Mouse (Mus musculus): ENCODE measurements around the gene St5. TPM values are rescaled to one million over a fixed set of nuclear protein-coding genes. Genes with fewer than 3 reads are reported as not detected.

The St5 gene
- polyA plus RNA-seq, 1 experiment from 2014 or later = 40.3 TPM

DNA sequence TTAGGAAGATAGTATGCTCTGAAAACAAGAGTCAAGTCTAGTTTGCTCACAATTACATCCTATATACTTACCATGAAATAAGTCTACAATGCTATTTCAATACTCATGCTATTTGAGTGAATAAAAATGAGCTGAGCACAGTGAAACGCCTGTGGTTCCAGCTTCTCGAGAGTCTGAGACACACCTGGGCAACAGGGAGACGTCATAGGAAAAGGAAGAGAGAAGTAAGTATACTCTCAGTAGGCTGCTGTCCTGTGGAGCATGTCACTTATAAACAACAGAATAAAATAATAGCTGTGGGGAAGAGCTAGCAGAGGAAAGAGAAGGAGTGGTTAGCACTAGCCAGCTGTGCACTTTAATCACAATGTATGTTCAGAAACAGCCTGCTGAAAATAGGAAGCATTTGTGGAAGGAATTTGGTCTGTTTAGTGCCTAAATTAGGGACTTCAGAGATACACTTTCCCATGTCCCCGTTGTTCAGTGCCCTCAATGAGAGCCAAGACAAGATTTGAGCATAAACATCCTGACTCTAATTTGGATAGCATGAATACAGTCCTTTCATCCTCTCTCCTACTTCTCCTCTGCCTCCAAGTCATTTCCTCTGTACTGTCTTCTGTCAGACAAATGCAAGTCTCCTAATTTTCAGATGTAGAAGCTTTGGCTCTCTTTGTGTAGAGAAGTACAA lies 28.3 kb downstream of the St5 start:
- Histone ChIP-seq H3K27me3 (ENCODE audit: insufficient read depth, low read length) (no peaks in the 10 kb centered on the region), H3K9ac (ENCODE audit: low read depth, low read length) (no peak overlapping the region), H3K36me3 (ENCODE audit: insufficient read depth, low read length) (no peaks in the 10 kb centered on the region), H3K4me1 (replicated peaks; ENCODE audit: insufficient read depth, low read length) (peaks cover 8% of the 10 kb centered on the region), H3K27ac (no peak overlapping the region), H3K4me3 (replicated peaks; ENCODE audit: low read depth, low read length) (no peak overlapping the region), H3K9me3 (replicated peaks; ENCODE audit: low read length) (no peaks in the 10 kb centered on the region), H3K4me2 (ENCODE audit: low read length) (no peak overlapping the region)
- DNase-seq (ENCODE audit: low spot score) (no peak), ATAC-seq (replicated peaks; ENCODE audit: low FRiP score, low read depth) (no peak)
- TF ChIP-seq CTCF (IDR thresholded peaks at IDR 0.05; ENCODE audit: low read depth) = no peak
- 57% methylated on average over 4 of the region's 4 CpGs for WGBS

DNA sequence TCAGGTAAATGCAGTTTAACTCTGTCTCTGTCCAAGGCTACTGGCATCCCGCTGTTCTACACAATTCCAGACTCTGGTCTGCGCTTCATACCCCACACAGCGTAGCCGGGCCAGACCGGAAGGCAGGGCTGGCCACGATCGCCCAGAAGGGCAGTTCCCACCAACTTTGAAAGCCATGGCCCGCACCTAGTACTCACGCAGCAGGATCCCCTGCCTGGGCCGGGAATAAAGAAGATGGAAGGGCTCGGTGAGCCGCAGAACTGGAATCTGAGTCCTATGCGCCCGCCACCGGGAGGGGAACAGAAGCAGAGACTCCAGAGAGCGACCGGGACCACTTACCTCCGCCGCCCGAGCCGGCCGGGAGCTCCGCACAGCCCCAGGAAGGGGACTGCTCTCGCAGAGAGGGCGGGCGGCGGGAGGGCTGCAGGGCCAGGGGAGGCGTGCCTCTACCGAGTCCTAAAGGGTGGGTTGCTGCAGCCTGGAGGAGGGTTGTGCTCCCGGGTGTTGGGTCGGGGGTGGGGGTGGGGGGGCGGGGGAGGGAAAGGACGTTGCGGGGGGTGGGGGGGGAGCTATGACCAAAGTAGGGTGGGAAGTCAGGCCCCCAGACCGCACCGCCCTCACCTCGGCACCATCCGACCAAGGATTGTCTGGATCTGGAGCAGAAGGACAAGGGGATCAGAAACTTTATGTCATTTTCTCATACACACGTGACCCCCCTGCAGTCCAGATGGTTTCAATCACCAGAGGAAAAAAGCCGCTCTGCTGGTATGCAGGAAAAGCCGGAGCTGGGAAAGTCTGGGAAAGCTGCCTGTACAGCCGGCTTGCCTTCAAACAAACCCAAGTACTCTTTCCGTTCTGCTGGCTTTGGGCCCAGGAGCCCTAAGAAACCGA lies 31.6 kb downstream of the St5 start:
- under 1% methylated on average over 35 of the region's 44 CpGs for WGBS
- ATAC-seq (replicated peaks; ENCODE audit: low FRiP score, low read depth) = peak; percentile 93
- peaks cover 8% of the 10 kb centered on the region for H3K4me1 ChIP-seq (replicated peaks; ENCODE audit: insufficient read depth, low read length)

DNA sequence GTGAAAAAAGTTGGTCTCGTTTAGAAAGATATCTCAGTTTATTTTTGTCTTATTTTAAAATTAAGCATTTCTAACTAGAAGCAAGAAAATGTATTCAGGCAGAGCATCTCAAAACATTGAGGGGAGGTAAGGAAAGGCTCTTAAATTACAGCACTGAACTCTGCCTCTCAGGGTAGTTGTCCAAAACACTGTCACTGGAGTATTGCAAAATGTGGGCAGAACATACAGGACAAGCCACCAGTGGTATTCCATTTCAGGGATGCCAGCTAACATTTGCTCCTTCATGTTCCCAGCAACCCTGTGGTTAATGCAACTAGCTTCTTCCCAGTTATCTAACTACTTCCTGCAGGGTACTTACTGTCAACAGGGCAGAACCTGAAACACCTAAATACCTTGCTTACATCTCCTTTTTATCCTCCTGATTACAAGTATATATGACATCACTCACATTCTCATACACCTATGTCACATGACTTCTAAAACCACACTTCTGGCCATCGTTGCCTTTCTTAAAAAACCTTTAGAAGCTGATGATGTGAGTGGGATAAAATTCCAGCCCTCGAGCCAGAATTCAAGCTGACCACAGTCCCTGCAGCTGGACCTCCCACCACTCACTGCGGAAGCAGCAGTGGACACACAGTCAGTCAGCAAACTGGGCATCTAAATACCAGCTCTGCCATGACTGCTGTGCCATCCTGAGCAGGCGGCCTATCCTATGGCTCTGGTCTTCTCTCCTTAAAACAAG lies 33.8 kb downstream of the St5 start:
- DNase-seq (ENCODE audit: low spot score) = peak; percentile 48
- 0 out of 2 replicates have a peak overlapping the region, but pooled peaks have one; percentile 8 for H3K9ac ChIP-seq (ENCODE audit: low read depth, low read length)
- H3K4me1 ChIP-seq (replicated peaks; ENCODE audit: insufficient read depth, low read length) = peaks cover 8% of the 10 kb centered on the region
- no peak for ATAC-seq (replicated peaks; ENCODE audit: low FRiP score, low read depth)
- TF ChIP-seq CTCF (IDR thresholded peaks at IDR 0.05; ENCODE audit: low read depth) = no peak
- H3K9me3 ChIP-seq (replicated peaks; ENCODE audit: low read length) = no peaks in the 10 kb centered on the region
- 64% methylated on average over 5 of the region's 5 CpGs for WGBS
- no peak overlapping the region; the same call in 1 of the 2 replicates for H3K4me3 ChIP-seq (replicated peaks; ENCODE audit: low read depth, low read length)
- H3K36me3 ChIP-seq (ENCODE audit: insufficient read depth, low read length) = no peaks in the 10 kb centered on the region
- H3K27me3 ChIP-seq (ENCODE audit: insufficient read depth, low read length) = no peaks in the 10 kb centered on the region
- H3K27ac ChIP-seq = no peak overlapping the region
- H3K4me2 ChIP-seq (ENCODE audit: low read length) = peak overlapping the region; percentile 87

More for the DNA sequence above, 31.6 kb downstream of the St5 start:
- no peak for TF ChIP-seq CTCF (IDR thresholded peaks at IDR 0.05; ENCODE audit: low read depth)
- Histone ChIP-seq H3K27me3 (ENCODE audit: insufficient read depth, low read length) (no peaks in the 10 kb centered on the region), H3K36me3 (ENCODE audit: insufficient read depth, low read length) (no peaks in the 10 kb centered on the region), H3K4me3 (replicated peaks; ENCODE audit: low read depth, low read length) (peak overlapping the region; percentile 80), H3K4me2 (ENCODE audit: low read length) (peak overlapping the region; percentile 87), H3K9me3 (replicated peaks; ENCODE audit: low read length) (no peaks in the 10 kb centered on the region), H3K27ac (peak overlapping the region; percentile 95), H3K9ac (ENCODE audit: low read depth, low read length) (peak overlapping the region; percentile 90)
- DNase-seq (ENCODE audit: low spot score) = peak; percentile 98

DNA sequence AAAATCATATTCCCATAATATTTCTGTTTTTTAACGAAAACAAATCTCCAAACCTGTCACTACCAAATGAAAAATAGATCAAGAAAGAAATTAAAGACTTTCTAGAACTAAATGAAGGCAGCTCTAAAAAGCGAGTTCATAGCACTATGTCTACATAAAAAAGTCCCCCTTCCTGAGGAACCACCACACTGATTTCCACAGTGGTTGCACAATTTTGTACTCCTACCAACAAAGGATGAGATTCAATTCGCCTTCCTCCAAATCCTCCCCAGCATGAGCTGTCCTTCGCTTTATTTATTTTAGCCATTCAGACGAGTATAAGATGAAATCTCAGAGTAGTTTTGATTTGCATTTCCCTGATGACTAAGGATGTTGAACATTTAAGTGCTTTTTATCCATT lies 36.7 kb downstream of the St5 start:
- Histone ChIP-seq H3K27me3 (ENCODE audit: insufficient read depth, low read length) (no peaks in the 10 kb centered on the region), H3K4me2 (ENCODE audit: low read length) (no peak overlapping the region), H3K4me3 (replicated peaks; ENCODE audit: low read depth, low read length) (no peak overlapping the region), H3K9ac (ENCODE audit: low read depth, low read length) (no peak overlapping the region), H3K4me1 (replicated peaks; ENCODE audit: insufficient read depth, low read length) (peaks cover 8% of the 10 kb centered on the region), H3K9me3 (replicated peaks; ENCODE audit: low read length) (no peaks in the 10 kb centered on the region), H3K27ac (no peak overlapping the region), H3K36me3 (ENCODE audit: insufficient read depth, low read length) (no peaks in the 10 kb centered on the region)
- no peak for ATAC-seq (replicated peaks; ENCODE audit: low FRiP score, low read depth)
- WGBS = 75% methylated on average over 5 of the region's 5 CpGs
- no peak for DNase-seq (ENCODE audit: low spot score)
- no peak for TF ChIP-seq CTCF (IDR thresholded peaks at IDR 0.05; ENCODE audit: low read depth)

DNA sequence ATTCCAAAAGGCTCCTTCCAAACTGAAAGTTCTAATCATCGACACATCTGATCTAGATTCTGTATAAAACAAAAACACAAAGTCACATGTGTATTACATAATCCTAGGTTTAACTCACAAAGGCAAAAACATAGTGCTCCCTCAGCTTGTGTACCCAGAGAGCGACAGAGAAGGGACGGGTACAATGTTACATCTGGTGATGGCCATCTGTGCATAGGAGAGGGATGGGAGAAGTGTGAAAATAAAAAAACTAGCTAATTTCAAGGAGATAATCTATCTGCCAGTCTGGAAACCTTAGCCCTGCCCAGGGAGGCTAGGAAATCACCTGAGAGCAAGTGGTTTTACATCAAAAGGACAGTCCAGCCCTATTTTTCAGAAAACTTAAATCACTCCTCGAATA lies 40.8 kb downstream of the St5 start:
- H3K4me1 ChIP-seq (replicated peaks; ENCODE audit: insufficient read depth, low read length) = no peaks in the 10 kb centered on the region
- WGBS = 85% methylated on average over 4 of the region's 4 CpGs
- H3K4me3 ChIP-seq (replicated peaks; ENCODE audit: low read depth, low read length) = no peak overlapping the region
- no peaks in the 10 kb centered on the region for H3K9me3 ChIP-seq (replicated peaks; ENCODE audit: low read length)
- no peak overlapping the region for H3K4me2 ChIP-seq (ENCODE audit: low read length)
- H3K27me3 ChIP-seq (ENCODE audit: insufficient read depth, low read length) = no peaks in the 10 kb centered on the region
- no peak overlapping the region for H3K9ac ChIP-seq (ENCODE audit: low read depth, low read length)
- DNase-seq (ENCODE audit: low spot score) = no peak
- TF ChIP-seq CTCF (IDR thresholded peaks at IDR 0.05; ENCODE audit: low read depth) = no peak
- H3K36me3 ChIP-seq (ENCODE audit: insufficient read depth, low read length) = no peaks in the 10 kb centered on the region
- no peak for ATAC-seq (replicated peaks; ENCODE audit: low FRiP score, low read depth)
- H3K27ac ChIP-seq = no peak overlapping the region

DNA sequence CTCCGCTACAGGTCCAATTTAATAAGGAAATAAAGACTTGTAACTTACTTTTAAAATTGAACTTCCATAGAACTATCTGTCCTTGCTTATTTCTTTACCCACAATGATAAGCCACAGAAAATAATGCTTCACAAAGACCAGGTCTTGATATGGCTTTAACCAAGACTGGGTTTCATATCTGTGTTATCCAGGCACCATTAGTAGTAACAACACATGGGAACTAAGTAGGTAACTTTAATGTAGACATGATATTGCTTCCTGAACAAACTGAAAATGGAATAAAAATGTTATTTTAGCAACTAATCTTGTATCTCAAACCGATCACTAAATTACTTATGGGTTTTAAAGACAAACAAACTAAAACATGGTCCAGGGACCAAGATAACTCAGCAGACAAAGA lies 44.1 kb downstream of the St5 start:
- Histone ChIP-seq H3K36me3 (ENCODE audit: insufficient read depth, low read length) (no peaks in the 10 kb centered on the region), H3K9me3 (replicated peaks; ENCODE audit: low read length) (no peaks in the 10 kb centered on the region), H3K9ac (ENCODE audit: low read depth, low read length) (no peak overlapping the region), H3K27me3 (ENCODE audit: insufficient read depth, low read length) (no peaks in the 10 kb centered on the region), H3K4me3 (replicated peaks; ENCODE audit: low read depth, low read length) (no peak overlapping the region), H3K4me1 (replicated peaks; ENCODE audit: insufficient read depth, low read length) (no peaks in the 10 kb centered on the region), H3K4me2 (ENCODE audit: low read length) (no peak overlapping the region), H3K27ac (no peak overlapping the region)
- 91% methylated on average over 2 of the region's 2 CpGs for WGBS
- no peak for DNase-seq (ENCODE audit: low spot score)
- TF ChIP-seq CTCF (IDR thresholded peaks at IDR 0.05; ENCODE audit: low read depth) = no peak
- ATAC-seq (replicated peaks; ENCODE audit: low FRiP score, low read depth) = no peak

Data from kidney, postnatal 0 days (tissue).